Mouse (Mus musculus): ENCODE measurements around the gene Itgav. TPM values are rescaled to one million over a fixed set of nuclear protein-coding genes. Genes with fewer than 3 reads are reported as not detected.

Gene Itgav
- polyA plus RNA-seq, 1 experiment from 2014 or later = 47.1 TPM

DNA sequence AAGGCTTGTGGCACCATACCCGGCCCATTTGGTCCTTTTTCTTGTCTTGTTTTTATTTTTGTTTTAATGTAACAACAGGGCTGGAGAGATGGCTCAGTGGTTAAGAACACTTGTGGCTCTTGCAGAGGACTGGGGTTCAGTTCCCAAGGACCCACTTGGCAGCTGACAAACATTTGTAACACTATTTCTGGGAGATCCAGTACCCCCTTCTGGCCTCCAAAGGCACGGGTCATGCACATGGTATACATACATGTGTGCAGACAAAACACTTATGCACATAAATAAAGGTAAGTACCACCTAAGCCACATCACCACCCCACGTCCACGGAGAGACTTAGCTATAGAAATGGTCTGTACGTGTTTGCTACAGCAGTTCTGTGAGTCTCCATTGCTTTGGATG is 12.6 kb downstream of the Itgav start:
- Histone ChIP-seq H3K4me1 (no peaks in the 10 kb centered on the region), H3K36me3 (peaks cover 4% of the 10 kb centered on the region; the same call in 1 of the 2 replicates), H3K27ac (no peak overlapping the region), H3K9me3 (no peaks in the 10 kb centered on the region), H3K9ac (no peak overlapping the region), H3K27me3 (replicated peaks) (no peaks in the 10 kb centered on the region), H3K4me2 (replicated peaks) (no peak overlapping the region), H3K4me3 (no peak overlapping the region)
- ATAC-seq (ENCODE audit: low FRiP score, low read depth) = no peak
- WGBS = 94% methylated on average over 5 of the region's 5 CpGs

DNA sequence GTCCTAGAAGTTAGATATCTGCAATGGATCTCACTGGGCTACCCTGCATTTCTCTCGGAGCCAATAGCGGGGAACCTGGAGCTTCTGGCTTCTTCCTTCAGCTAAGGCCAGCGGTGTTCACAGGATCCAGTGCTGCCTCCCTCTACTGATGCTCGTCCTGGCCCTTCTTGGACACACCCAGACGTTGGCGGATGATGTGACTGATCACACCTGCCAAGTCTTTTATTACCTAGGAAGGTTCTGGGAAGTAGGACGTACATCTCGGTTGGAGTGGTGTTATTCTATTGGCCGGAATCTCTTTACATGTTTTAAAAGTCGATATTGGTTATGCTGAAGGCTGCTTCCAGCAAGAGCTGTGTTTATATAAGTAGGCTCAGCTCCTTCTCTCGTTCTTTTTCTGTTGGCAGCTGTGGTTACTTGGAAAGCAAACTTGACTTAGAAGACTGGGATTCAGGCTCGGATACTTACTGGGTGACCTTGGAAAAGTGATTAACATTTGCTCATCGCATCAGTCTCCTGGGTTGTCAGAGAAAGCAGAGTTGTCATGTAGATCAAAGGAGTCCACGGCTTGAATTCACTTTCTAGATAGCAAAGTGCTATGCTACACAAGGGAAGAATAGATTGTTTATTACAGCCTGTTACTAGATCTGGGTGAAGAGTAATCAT is 14.5 kb downstream of the Itgav start:
- H3K36me3 ChIP-seq = peaks cover 4% of the 10 kb centered on the region; the same call in 1 of the 2 replicates
- H3K4me2 ChIP-seq (replicated peaks) = no peak overlapping the region
- no peaks in the 10 kb centered on the region for H3K27me3 ChIP-seq (replicated peaks)
- H3K9ac ChIP-seq = no peak overlapping the region
- ATAC-seq (ENCODE audit: low FRiP score, low read depth) = no peak
- 87% methylated on average over 14 of the region's 14 CpGs for WGBS
- H3K9me3 ChIP-seq = no peaks in the 10 kb centered on the region
- H3K27ac ChIP-seq = no peak overlapping the region
- no peaks in the 10 kb centered on the region for H3K4me1 ChIP-seq
- no peak overlapping the region for H3K4me3 ChIP-seq

DNA sequence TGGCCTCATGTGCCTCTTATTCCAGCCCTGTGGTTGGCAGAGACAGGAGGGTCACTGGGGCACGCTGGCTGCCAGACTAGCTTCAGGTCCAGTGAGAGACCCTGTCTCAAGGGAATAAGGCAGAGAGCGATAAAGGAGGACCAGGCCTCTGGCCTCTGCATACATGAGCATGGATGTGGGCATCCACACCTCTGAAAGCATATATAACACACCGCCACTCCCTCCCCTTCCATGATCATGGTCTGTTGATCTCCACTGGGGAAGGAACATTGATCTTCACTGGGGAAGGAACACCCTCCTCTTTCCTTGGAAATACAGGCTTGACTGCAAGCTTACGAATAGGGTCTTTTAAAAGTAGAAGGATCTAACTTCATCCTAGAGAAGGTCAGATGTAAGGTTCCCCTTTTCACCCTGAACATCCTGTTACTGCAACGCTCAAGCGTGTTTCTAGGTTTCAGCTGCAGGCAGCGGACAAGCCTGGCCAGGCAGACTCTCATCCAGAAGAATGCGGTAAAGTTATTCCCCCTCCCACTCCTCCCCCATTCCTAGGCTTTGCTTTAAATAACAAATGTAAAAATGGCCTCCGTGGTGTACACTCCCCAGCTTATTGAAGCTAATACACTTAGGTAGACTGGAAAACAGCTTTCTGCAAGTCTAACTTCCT is 15.4 kb downstream of the Itgav start:
- ATAC-seq (ENCODE audit: low FRiP score, low read depth) = no peak
- H3K4me3 ChIP-seq = no peak overlapping the region
- 74% methylated on average over 9 of the region's 9 CpGs for WGBS
- no peak overlapping the region for H3K9ac ChIP-seq
- peaks cover 4% of the 10 kb centered on the region; the same call in 1 of the 2 replicates for H3K36me3 ChIP-seq
- H3K27ac ChIP-seq = no peak overlapping the region
- H3K9me3 ChIP-seq = no peaks in the 10 kb centered on the region
- no peaks in the 10 kb centered on the region for H3K4me1 ChIP-seq
- H3K27me3 ChIP-seq (replicated peaks) = no peaks in the 10 kb centered on the region
- no peak overlapping the region for H3K4me2 ChIP-seq (replicated peaks)

DNA sequence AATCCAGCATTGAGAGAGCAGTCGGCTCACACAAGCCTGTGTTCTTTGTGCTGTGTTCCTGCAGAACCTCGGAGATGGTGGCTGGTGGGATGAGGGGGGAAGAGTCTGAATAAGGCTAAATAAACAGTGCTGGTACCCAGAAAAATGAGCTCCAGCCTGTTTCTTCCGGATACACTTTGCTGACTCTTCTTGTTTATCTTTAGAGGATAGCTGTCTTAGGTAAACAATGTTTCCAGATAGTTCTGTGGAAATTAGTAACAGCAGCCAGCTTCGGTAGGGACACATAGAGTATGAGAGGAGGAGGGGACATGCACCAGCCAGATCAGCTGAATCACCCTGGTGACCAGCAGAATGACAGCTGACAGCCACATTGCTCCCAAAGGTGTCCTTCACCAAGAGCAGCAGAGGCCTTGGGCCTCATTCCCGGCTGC is 16.4 kb downstream of the Itgav start:
- Histone ChIP-seq H3K36me3 (peaks cover 4% of the 10 kb centered on the region; the same call in 1 of the 2 replicates), H3K27ac (no peak overlapping the region), H3K9me3 (no peaks in the 10 kb centered on the region), H3K9ac (no peak overlapping the region), H3K4me2 (replicated peaks) (no peak overlapping the region), H3K27me3 (replicated peaks) (no peaks in the 10 kb centered on the region), H3K4me3 (no peak overlapping the region), H3K4me1 (no peaks in the 10 kb centered on the region)
- 49% methylated on average over 5 of the region's 5 CpGs for WGBS
- no peak for ATAC-seq (ENCODE audit: low FRiP score, low read depth)

DNA sequence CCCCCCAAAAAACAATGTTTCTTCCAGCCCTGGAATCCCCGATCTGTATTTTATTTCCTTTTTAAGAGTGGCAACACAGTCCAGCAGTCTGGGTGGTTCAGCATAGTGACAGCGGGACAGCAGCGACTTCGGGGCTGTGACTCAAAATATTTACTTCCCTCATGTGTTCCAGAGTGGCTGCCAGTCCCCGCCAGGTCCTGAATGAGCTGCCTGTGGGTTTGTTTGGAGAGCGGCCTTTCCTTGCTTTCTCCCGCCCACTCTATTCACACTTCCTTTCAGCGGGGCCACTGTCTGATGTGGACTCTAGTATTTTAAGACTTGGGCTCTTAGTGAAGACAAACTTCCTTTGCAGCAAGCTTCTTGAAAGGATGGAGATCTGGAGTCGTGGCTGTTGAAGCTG is 18.0 kb downstream of the Itgav start:
- no peak for ATAC-seq (ENCODE audit: low FRiP score, low read depth)
- Histone ChIP-seq H3K4me3 (no peak overlapping the region), H3K27me3 (replicated peaks) (no peaks in the 10 kb centered on the region), H3K9me3 (no peaks in the 10 kb centered on the region), H3K9ac (no peak overlapping the region), H3K36me3 (no peaks in the 10 kb centered on the region), H3K4me2 (replicated peaks) (no peak overlapping the region), H3K27ac (no peak overlapping the region), H3K4me1 (no peaks in the 10 kb centered on the region)
- WGBS = 54% methylated on average over 9 of the region's 9 CpGs

DNA sequence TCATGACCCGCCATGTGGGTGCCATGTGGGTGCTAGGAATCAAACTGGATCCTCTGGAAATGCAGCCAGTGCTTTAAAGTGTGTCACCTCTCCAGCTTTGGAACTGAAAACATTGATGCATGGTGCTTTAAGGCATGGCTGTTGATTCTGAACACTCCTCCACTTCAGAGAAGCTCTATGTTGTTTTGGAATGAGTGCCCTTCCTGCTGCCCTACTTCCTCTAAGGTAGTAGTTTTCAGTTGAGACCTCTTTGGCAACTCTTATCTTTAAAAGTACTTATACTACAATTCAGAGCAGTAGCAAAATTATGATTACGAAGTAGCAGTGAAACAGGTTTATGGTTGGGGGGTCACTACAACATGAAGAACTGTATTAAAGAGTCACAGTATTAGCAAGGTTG is 18.6 kb downstream of the Itgav start:
- Histone ChIP-seq H3K36me3 (no peaks in the 10 kb centered on the region), H3K9ac (no peak overlapping the region), H3K9me3 (no peaks in the 10 kb centered on the region), H3K27me3 (replicated peaks) (no peaks in the 10 kb centered on the region), H3K4me2 (replicated peaks) (no peak overlapping the region), H3K4me1 (no peaks in the 10 kb centered on the region), H3K27ac (no peak overlapping the region), H3K4me3 (no peak overlapping the region)
- ATAC-seq (ENCODE audit: low FRiP score, low read depth) = no peak
- 92% methylated on average over 2 of the region's 2 CpGs for WGBS

DNA sequence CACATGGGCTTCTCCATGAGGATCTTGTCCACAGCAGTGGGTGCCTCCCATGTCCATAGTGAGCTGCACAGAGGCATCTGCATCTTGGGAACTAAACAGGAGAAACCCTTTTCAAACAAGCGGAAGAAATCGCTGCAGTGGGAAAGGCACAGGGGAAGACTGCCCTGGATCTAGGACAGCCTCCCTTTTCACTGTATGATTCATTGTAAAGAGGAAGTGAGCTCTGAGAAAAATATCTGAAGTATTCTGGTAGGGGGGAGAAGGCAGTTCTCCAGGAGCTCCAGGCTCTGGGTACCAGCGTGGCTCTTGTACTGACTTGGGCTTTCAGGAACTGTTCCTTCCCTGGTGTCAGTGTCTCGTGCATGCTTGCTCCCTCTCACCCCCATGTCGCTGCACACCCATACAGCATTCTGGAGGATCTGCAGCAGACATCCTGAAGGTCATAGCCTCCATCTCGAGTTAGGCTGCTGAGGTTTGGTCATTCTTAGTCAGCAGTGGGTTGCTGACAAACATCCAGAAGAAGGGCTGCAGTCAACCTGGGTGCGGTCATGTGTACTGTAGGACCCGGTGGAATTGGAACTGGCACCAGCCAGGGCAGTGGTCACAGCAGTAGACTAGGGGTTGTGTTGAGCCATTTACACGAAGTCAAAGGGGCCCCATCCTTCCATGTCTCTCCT is 20.2 kb downstream of the Itgav start:
- ATAC-seq (ENCODE audit: low FRiP score, low read depth) = no peak
- no peak overlapping the region for H3K9ac ChIP-seq
- WGBS = 83% methylated on average over 9 of the region's 9 CpGs
- no peaks in the 10 kb centered on the region for H3K9me3 ChIP-seq
- no peak overlapping the region for H3K4me2 ChIP-seq (replicated peaks)
- H3K27me3 ChIP-seq (replicated peaks) = no peaks in the 10 kb centered on the region
- no peaks in the 10 kb centered on the region for H3K4me1 ChIP-seq
- H3K4me3 ChIP-seq = no peak overlapping the region
- H3K36me3 ChIP-seq = peaks cover 4% of the 10 kb centered on the region; the same call in 1 of the 2 replicates
- no peak overlapping the region for H3K27ac ChIP-seq

DNA sequence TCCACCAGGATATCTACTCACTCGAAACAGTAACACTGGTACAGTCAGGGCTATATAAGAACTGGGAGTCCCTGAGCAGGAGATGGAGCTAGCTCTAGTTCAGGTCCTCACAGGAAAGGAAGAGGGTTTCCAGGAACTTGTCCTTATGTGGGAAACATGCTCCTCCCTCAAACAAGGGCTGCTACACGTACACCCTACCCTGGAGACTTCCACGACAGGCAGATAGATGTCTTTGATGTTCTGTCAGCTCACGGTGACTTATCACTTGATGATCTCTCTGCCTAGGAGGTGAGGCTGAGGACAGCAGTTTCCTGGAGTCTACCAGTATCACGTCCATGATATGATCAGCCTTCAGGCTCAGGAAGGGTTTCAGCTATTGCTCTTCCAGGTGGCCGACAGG is 21.1 kb downstream of the Itgav start:
- 69% methylated on average over 6 of the region's 6 CpGs for WGBS
- Histone ChIP-seq H3K9ac (no peak overlapping the region), H3K9me3 (no peaks in the 10 kb centered on the region), H3K4me2 (replicated peaks) (no peak overlapping the region), H3K4me1 (no peaks in the 10 kb centered on the region), H3K36me3 (peaks cover 4% of the 10 kb centered on the region; the same call in 1 of the 2 replicates), H3K27ac (no peak overlapping the region), H3K4me3 (no peak overlapping the region), H3K27me3 (replicated peaks) (no peaks in the 10 kb centered on the region)
- ATAC-seq (ENCODE audit: low FRiP score, low read depth) = no peak

DNA sequence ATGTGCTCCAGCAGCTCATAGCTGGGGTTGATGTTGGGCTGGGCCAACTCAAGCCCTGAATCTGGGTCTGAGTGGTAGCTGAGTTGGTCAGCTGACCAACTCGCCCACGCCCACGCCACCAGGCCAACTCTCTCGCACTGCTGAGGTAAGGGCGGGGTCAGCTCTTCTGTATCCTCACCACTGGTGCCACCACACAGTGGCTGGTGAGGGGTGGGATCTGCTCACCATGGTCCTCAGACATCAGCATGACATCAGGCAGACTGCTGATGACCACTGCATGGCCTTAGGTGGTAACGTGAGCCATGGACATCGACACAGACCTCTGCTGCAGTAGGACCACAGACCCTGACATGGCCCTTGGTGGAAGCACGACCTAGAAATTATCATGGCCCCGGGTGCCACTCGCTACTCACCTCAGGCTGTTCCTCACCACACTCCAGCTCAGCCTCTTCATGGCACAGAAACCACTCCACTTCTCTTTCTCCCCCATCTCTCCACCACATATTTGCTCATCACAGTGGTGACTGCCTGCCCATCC is 24.5 kb downstream of the Itgav start:
- Histone ChIP-seq H3K27ac (no peak overlapping the region), H3K4me3 (no peak overlapping the region), H3K9me3 (no peaks in the 10 kb centered on the region), H3K4me1 (no peaks in the 10 kb centered on the region), H3K9ac (no peak overlapping the region), H3K27me3 (replicated peaks) (no peaks in the 10 kb centered on the region), H3K4me2 (replicated peaks) (no peak overlapping the region), H3K36me3 (peaks cover 4% of the 10 kb centered on the region; the same call in 1 of the 2 replicates)
- 97% methylated on average over 10 of the region's 10 CpGs for WGBS
- ATAC-seq (ENCODE audit: low FRiP score, low read depth) = no peak

DNA sequence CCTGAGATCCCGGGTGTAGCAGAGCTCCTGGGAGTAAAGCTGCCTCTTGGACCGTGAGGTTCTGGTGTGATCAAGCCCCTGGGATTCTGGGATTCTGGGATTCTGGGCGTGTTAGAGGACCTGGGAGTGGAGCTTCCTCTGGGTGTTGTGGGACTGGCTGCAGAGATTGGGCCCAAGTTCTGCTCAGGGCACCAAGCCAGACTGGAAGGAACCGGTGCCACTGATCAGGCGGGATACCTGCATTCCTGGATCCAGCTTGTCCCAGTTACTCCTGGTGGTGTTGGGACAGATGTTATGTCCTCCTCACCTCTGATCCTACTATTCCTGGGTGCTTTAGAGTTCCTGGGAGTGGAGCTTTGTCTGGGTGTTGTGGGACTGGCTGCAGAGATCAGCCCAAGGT is 28.8 kb downstream of the Itgav start:
- Histone ChIP-seq H3K36me3 (peaks cover 4% of the 10 kb centered on the region; the same call in 1 of the 2 replicates), H3K9ac (no peak overlapping the region), H3K4me3 (no peak overlapping the region), H3K4me2 (replicated peaks) (no peak overlapping the region), H3K4me1 (no peaks in the 10 kb centered on the region), H3K27ac (no peak overlapping the region), H3K27me3 (replicated peaks) (no peaks in the 10 kb centered on the region), H3K9me3 (no peaks in the 10 kb centered on the region)
- no peak for ATAC-seq (ENCODE audit: low FRiP score, low read depth)
- WGBS = 94% methylated on average over 5 of the region's 5 CpGs

DNA sequence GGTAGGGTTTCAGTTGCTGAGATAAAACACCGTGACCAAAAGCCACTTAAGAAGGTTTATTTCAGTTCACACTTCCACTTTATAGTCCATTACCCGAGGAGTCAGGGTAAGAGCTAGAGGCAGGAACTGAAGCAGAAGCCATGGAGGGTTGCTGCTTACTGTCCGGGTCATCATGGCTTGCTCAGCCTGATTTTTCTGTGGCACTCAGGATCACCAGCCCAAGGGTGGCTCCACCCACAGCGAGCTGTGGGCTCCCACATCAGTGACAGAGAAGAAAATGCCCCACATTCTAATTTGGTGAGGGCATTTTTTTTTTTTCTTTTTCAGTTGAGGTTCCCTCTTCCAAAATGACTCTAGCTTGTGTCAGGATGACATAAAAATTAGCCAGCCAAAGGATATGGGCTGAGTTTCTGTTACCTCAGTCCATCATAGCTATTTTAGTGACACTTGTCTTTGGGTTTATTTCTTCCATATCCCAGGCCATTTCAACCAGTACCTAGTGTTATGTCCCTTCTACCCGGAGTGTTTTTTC is 30.2 kb downstream of the Itgav start:
- Histone ChIP-seq H3K36me3 (no peaks in the 10 kb centered on the region; the same call in 1 of the 2 replicates), H3K4me2 (replicated peaks) (no peak overlapping the region), H3K9me3 (no peaks in the 10 kb centered on the region), H3K27ac (no peak overlapping the region), H3K4me3 (no peak overlapping the region), H3K27me3 (replicated peaks) (no peaks in the 10 kb centered on the region), H3K4me1 (peaks cover 3% of the 10 kb centered on the region), H3K9ac (no peak overlapping the region)
- WGBS = 72% methylated on average over 5 of the region's 5 CpGs
- no peak for ATAC-seq (ENCODE audit: low FRiP score, low read depth)

All from neural tube, embryonic 12.5 days (tissue).